Mouse (Mus musculus) midbrain, embryonic 14.5 days (tissue): ENCODE data around the gene Sbno2. TPM values are rescaled to one million over a fixed set of nuclear protein-coding genes. Genes with fewer than 3 reads are reported as not detected.

Experiments
- ATAC-seq: fragments of 200-750 bp; cut with Nextera tagmentation; 2 replicates; pipeline ENCODE4 v1.8.0; 2017; ENCODE audit warnings: moderate number of reproducible peaks, moderate library complexity; ENCODE audit not compliant: low FRiP score, low TSS enrichment
- DNase-seq: peaks from one replicate; pipeline ENCODE4 v3.0.0-alpha.2; 2015
- H3K27ac ChIP-seq: fragments of 300-500 bp; sonication (generic); replicated peaks from 2 replicates; pipeline ENCODE4 v1.5.1; 2014; ENCODE audit warnings: mild to moderate bottlenecking, low read depth, low read length, moderate library complexity
- H3K27me3 ChIP-seq: fragments of 300-500 bp; sonication (generic); 2 replicates; pipeline ENCODE4 v1.6.1; 2014; ENCODE audit warnings: low read length, control low read depth, mixed read lengths; ENCODE audit not compliant: control insufficient read depth, insufficient read depth
- H3K36me3 ChIP-seq: fragments of 300-500 bp; sonication (generic); 2 replicates; pipeline ENCODE4 v1.6.1; 2014; ENCODE audit warnings: low read length, control low read depth; ENCODE audit not compliant: control insufficient read depth, insufficient read depth
- H3K4me1 ChIP-seq: fragments of 300-500 bp; sonication (generic); 2 replicates; pipeline ENCODE4 v1.6.1; 2014; ENCODE audit warnings: mild to moderate bottlenecking, antibody characterized with exemption, low read length, control low read depth; ENCODE audit not compliant: control insufficient read depth, insufficient read depth
- H3K4me2 ChIP-seq: fragments of 300-500 bp; sonication (generic); 2 replicates; pipeline ENCODE4 v1.6.1; 2014; ENCODE audit warnings: mild to moderate bottlenecking, low read length, moderate library complexity
- H3K4me3 ChIP-seq: fragments of 300-500 bp; sonication (generic); replicated peaks from 2 replicates; pipeline ENCODE4 v1.5.1; 2014; ENCODE audit warnings: low read depth, low read length
- H3K9ac ChIP-seq: fragments of 300-500 bp; sonication (generic); replicated peaks from 2 replicates; pipeline ENCODE4 v1.6.1; 2014; ENCODE audit warnings: mild to moderate bottlenecking, low read length, moderate library complexity
- H3K9me3 ChIP-seq: fragments of 300-500 bp; sonication (generic); 2 replicates; pipeline ENCODE4 v1.6.1; 2016; ENCODE audit warnings: low read length, control low read depth, mixed read lengths; ENCODE audit not compliant: control insufficient read depth
- WGBS: fragments of 180-500 bp; shearing (Covaris S2); extraction: QIAGEN DNeasy Blood & Tissue Kit; methylation state at CpG from one replicate; pipeline ENCODE4 v1.1.7; 2014; 5-methylcytosine and 5-hydroxymethylcytosine counted together
- polyA plus RNA-seq: library from polyadenylated mRNA; unstranded; fragments of >200 nt; fragmentation: Nextera tagmentation; extraction: Ambion mirVana; gene quantifications from 2 replicates; pipeline ENCODE4 v1.2.1, GENCODE M21; 2014

The Sbno2 gene
- polyA plus RNA-seq, 1 experiment from 2014 or later, result 13.2 TPM

DNA sequence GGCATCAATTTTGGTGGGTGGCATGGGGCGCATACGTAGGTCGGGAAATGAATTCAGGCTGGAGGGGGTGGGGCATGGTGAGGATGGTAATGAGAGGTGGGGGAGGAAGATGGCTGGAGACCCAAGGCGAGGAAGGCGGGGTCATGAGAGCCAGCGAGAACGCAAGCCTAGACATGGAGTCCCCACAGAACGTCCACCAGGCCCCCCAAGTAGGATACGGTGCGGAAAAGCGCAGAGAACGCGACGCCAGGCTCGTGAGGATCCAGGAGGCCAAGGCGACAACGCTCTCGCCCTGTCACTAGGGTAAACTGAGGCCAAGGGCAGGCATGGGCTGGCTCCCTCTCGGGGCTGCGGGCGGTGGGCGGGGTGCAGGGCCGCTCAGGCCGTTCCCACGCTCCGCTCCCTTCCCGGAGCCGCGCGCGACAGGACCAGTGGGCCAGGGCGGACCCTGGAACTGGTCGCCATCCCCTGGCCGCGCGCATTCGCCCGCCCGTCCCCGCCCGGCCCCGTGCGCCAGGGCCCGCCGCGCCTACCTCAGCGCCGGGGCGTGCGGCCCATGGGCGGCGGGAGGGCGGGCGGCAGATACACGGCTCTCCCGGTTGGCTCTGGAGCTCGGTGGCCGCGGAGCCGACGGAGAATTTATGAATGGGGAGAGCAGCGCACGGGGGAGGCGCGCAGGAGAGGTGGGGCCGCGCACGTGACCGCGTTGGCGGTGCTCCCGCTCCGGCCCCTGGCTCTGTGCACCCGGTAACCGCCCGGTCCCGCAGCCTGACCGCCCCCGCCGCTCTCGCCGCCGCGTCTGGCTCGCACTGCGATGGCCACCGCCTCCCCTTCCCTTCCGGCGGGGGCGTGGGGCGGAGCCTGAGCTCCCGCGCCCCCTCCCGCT is 33.4 kb upstream of the Sbno2 start, which contains the start of gene Atp5d:
Gene Atp5d (plus strand): TSS at position 80 of the 886 bp plus-strand sequence.
- peaks cover 38% of the 10 kb centered on the region for H3K4me1 ChIP-seq
- no peaks in the 10 kb centered on the region; the same call in 1 of the 2 replicates for H3K27me3 ChIP-seq
- H3K27ac ChIP-seq, result peak within 1 kb of the TSS; percentile 94
- no peaks in the 10 kb centered on the region for H3K9me3 ChIP-seq
- peak within 1 kb of the TSS; percentile 93 for H3K4me2 ChIP-seq
- under 1% methylated on average over 91 of the region's 94 CpGs for WGBS
- peak within 1 kb of the TSS; percentile 93 for H3K9ac ChIP-seq
- DNase-seq (peak; percentile 90), ATAC-seq (peak; percentile 11; the same call in 1 of the 2 replicates)
- peak within 1 kb of the TSS; percentile 80 for H3K4me3 ChIP-seq
- H3K36me3 ChIP-seq, result peaks cover 31% of the 10 kb centered on the region

DNA sequence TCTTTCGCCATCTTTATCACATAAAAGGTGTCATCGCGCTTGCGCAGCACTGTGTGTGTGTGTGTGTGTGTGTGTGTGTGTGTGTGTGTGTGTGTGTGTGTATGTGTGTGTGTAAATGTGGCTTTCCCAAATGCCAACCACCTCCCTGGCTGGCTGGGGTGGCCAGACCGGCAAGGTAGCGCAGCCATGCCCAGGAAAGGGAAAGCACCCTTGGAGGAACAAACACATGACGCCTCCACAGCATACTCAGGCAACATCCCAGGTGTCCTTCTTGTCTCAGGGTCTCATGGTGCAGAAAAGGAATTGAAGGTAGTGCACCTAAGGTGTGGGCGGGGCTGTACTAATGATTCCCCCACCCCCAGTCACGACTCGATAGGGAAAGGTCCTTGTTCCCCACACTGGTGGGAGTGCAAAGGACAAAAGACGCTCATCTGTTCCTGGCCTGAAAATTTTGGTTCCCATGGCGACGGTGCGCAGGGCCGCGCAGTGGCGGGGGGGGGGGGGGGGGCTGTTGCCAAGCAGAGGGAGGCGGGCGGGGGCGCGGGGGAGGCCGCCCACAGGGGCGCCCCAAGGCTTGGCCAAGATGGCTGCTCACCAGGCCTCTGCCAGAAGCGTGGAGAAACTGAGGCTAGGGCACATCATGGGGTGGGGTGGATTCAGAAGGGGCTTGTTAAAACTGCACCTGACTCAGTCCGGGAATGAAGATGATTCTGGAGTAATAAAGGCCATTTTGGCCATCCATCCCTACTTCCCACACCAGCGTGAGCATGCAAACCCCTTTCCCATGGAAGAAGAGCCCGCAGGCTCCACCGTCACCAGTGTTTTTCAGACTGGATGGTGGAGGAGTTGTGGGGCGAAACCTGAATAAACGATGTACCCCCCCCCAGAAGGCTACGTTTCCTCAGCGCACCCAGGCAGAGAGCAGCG is 32.5 kb upstream of the Sbno2 start:
- Histone ChIP-seq H3K36me3 (peaks cover 35% of the 10 kb centered on the region), H3K4me1 (peaks cover 35% of the 10 kb centered on the region), H3K9ac (peak overlapping the region; percentile 93), H3K9me3 (no peaks in the 10 kb centered on the region), H3K4me2 (peak overlapping the region; percentile 93), H3K27me3 (no peaks in the 10 kb centered on the region; the same call in 1 of the 2 replicates), H3K27ac (peak overlapping the region; percentile 94), H3K4me3 (peak overlapping the region; percentile 80)
- ATAC-seq (no peak), DNase-seq (peak; percentile 77)
- WGBS, result 2% methylated on average over 29 of the region's 33 CpGs

- H3K4me1 ChIP-seq, result peaks cover 33% of the 10 kb centered on the region
- no peaks in the 10 kb centered on the region for H3K9me3 ChIP-seq
Observed at GRCm38 (mm10) chr10:80136952-80137625, 31.7 kb upstream of the Sbno2 start.

GRCm38 (mm10) chr10:80136179-80136951 is 31.0 kb upstream of the Sbno2 start:
- H3K4me3 ChIP-seq, result peak overlapping the region; percentile 80
- DNase-seq (peak; percentile 0), ATAC-seq (no peak)
- no peaks in the 10 kb centered on the region; the same call in 1 of the 2 replicates for H3K27me3 ChIP-seq
- peak overlapping the region; percentile 93; the same call in 1 of the 2 replicates for H3K9ac ChIP-seq
- WGBS, result 16% methylated on average over 42 of the region's 49 CpGs
- peaks cover 50% of the 10 kb centered on the region for H3K36me3 ChIP-seq
- H3K27ac ChIP-seq, result peak overlapping the region; percentile 94
- H3K9me3 ChIP-seq, result no peaks in the 10 kb centered on the region
- H3K4me1 ChIP-seq, result peaks cover 40% of the 10 kb centered on the region
- peak overlapping the region; percentile 93 for H3K4me2 ChIP-seq

More at GRCm38 (mm10) chr10:80136952-80137625, 31.7 kb upstream of the Sbno2 start:
- Histone ChIP-seq H3K9ac (peak overlapping the region; percentile 93), H3K36me3 (peaks cover 43% of the 10 kb centered on the region), H3K27me3 (no peaks in the 10 kb centered on the region; the same call in 1 of the 2 replicates), H3K4me3 (peak overlapping the region; percentile 80), H3K27ac (peak overlapping the region; percentile 94), H3K4me2 (peak overlapping the region; percentile 93)
- ATAC-seq (no peak), DNase-seq (no peak)
- WGBS, result 3% methylated on average over 29 of the region's 29 CpGs

- no peak overlapping the region for H3K27ac ChIP-seq
- H3K4me2 ChIP-seq, result no peak overlapping the region
- no peaks in the 10 kb centered on the region; the same call in 1 of the 2 replicates for H3K27me3 ChIP-seq
- no peak overlapping the region for H3K4me3 ChIP-seq
- no peak overlapping the region; the same call in 1 of the 2 replicates for H3K9ac ChIP-seq
- peaks cover 36% of the 10 kb centered on the region for H3K4me1 ChIP-seq
- DNase-seq (no peak), ATAC-seq (no peak)
- no peaks in the 10 kb centered on the region for H3K9me3 ChIP-seq
- WGBS, result 86% methylated on average over 1 of the region's 1 CpGs
- peaks cover 58% of the 10 kb centered on the region for H3K36me3 ChIP-seq
Observed at GRCm38 (mm10) chr10:80135641-80136040, 30.3 kb upstream of the Sbno2 start.

DNA sequence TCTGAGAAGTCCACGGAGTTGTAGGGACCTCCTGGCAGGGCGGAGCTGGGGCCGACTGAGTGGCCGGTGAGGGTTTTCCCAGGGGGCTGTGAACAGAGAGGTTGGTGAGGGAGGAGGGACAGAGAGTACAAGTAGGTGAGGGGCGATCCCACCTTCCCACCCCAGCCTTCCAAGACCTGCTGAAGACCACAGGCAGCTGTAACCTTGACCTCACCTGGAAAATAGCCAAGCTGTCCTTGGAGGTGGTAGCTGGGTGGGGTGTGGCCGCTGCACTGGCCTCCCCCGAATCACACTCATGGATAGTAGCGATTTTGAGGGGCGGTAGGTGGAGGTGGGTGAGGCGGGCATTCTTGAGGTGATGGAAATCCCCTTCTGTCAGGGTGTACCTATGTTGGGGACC is 29.8 kb upstream of the Sbno2 start:
- ATAC-seq (no peak), DNase-seq (no peak)
- WGBS, result 90% methylated on average over 10 of the region's 10 CpGs
- Histone ChIP-seq H3K4me2 (no peak overlapping the region), H3K27me3 (no peaks in the 10 kb centered on the region; the same call in 1 of the 2 replicates), H3K9me3 (no peaks in the 10 kb centered on the region), H3K27ac (no peak overlapping the region), H3K4me1 (peaks cover 36% of the 10 kb centered on the region), H3K4me3 (no peak overlapping the region), H3K36me3 (peaks cover 62% of the 10 kb centered on the region), H3K9ac (no peak overlapping the region; the same call in 1 of the 2 replicates)

DNA sequence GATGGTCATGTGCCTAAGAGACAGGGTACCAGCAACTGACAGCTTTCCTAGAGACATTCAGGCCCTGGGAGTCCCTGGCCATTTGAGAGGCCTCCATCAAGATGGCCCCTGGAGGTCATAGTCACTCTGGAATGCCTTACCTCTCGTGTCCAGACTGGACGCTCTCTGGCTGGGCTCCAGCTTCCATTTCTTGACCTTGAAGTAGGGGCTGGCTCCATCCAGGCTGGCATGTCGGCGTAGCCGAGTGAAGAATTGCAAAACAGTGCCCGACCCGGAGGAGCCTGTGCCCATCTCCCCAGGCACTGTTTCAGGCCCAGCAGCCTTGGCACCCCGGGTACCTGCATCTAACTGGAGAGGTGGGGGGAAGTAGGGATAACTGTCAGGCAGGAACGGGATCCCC is 29.1 kb upstream of the Sbno2 start:
- H3K27me3 ChIP-seq, result no peaks in the 10 kb centered on the region; the same call in 1 of the 2 replicates
- H3K36me3 ChIP-seq, result peaks cover 70% of the 10 kb centered on the region
- peaks cover 36% of the 10 kb centered on the region for H3K4me1 ChIP-seq
- no peak overlapping the region for H3K9ac ChIP-seq
- ATAC-seq (no peak), DNase-seq (no peak)
- H3K27ac ChIP-seq, result no peak overlapping the region
- H3K4me3 ChIP-seq, result no peak overlapping the region
- no peak overlapping the region for H3K4me2 ChIP-seq
- 91% methylated on average over 9 of the region's 9 CpGs for WGBS
- H3K9me3 ChIP-seq, result no peaks in the 10 kb centered on the region
